Mouse (Mus musculus) megakaryocyte-erythroid progenitor cell, adult 5-6 weeks (primary cell): ENCODE results near the gene Olfr370. TPM values are rescaled to one million over a fixed set of nuclear protein-coding genes. Genes with fewer than 3 reads are reported as not detected.
A peak's percentile ranks its signal among the peaks of the same experiment; 100 is the strongest.
"Not testable (repeated sequence)": the region's sequence is repeated elsewhere in the genome, so short reads cannot be mapped to it uniquely, and the experiment has no call there.

Experiments
- ATAC-seq: replicated peaks from 2 replicates; pipeline ENCODE4 v1.8.0; 2016; ENCODE audit warnings: mild to moderate bottlenecking, inconsistent platforms; ENCODE audit not compliant: severe bottlenecking, poor library complexity, low FRiP score, low TSS enrichment
- total RNA-seq, 2 experiments: library from RNA; stranded (forward) in 1 of 2; stranded (reverse) in 1 of 2; fragments of 200-1000, 215-1000 nt in 1 of 2; fragments of >200 nt in 1 of 2; fragmentation: Nextera tagmentation in 1 of 2; gene quantifications; 2 replicates each; pipeline ENCODE4 v1.2.3; 2014 to 2017

Gene Olfr370
- total RNA-seq (2014; fragmentation: Nextera tagmentation) (not detected in 2 replicates), total RNA-seq (2017) (not detected in 2 replicates)

DNA sequence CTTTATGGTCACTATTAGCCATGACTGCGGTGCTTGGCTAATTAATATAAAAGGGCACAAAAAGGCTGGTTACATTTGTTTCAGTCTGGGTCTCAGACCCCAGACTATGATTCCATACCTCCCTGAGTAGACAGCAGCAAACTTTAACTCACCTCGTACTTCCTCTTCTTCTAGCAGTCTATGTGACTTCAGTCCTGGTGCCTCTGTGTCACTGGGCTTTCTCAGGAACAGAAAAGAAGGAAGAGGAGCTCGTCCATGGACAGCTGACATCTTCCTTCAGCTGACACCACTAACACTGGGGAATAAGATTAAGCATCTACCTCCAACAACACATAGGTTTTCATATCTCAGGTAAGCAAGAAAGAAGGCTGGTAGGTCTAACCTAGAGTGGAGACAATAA lies at the start of gene Olfr370:
Gene Olfr370 (plus strand): TSS at position 45 of the 400 bp plus-strand sequence.
- no peak for ATAC-seq

DNA sequence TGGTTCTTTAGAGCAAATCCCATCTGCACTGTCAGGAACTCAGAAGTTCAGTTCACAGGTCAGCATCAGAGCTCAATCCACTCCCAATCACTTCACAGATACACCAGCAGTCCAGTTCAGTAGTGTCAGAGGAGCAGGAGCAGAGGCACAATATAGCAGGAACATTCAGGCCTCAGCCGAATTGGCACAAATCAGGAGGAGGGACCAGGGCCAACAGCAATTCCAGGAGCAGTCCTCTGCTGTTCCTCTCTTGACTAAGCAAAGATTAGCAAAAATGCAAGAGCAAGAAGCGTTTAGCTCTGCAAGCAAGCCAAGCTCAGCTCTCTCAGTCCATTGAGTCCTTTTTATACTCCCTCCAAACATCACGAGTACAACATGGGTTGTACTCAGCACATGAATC lies 23.9 kb upstream of the Olfr370 start:
- no peak for ATAC-seq

DNA sequence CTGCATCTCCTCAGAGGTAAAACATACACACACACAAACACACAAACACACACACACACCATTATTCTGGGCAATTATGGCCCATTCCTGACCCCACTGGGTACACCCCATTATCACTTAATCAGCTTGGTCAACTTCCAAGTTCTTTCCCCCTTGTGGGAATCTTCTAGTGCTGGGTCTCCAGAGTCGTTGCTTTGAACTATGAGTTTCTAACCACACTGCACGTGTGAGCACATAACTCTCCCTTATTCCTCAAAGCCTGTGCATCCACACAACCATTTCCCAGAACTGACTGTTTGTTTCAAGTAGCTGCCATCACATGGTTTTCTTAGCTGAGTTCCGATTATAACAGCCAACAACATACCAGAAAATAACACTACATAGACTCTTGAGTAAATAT lies 15.1 kb upstream of the Olfr370 start:
- no peak for ATAC-seq

DNA sequence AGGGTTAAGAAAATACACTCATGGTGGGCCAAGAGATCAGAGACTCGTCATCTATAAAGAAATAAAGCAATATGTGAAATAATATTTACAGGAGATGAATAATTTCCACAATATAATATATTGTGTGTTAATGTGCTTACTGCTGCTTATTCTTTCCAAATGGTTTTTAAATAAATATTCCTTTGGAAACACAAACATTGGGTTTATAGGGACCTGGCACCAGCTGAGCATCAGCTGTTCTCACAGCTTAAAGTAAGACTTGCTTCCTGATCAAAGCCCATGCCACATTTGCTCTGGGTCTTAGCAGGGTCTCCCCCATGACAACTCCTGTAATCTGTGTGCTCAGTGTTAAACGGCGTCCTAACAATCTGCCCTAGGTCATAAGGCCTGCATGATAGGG lies 14.7 kb upstream of the Olfr370 start:
- not testable (repeated sequence) for ATAC-seq

DNA sequence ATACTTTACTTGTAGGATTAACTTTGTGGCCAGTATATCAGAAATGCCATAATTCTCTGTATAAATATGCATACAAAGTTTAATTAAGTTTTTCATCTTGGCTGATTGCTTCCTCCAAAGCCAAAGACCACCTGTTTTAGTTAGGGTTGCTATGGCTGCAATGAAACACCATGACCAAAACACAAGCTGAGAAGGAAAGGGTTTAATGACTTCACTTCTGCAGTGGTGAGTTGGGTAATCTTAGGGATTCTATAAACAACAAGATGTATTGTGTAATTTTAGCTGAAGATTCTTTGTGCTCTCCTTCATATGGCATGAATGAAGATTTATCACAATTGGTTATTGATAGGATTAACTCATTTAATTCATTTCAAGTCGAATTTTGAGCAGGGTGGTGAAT lies 14.3 kb upstream of the Olfr370 start:
- ATAC-seq, result no peak

DNA sequence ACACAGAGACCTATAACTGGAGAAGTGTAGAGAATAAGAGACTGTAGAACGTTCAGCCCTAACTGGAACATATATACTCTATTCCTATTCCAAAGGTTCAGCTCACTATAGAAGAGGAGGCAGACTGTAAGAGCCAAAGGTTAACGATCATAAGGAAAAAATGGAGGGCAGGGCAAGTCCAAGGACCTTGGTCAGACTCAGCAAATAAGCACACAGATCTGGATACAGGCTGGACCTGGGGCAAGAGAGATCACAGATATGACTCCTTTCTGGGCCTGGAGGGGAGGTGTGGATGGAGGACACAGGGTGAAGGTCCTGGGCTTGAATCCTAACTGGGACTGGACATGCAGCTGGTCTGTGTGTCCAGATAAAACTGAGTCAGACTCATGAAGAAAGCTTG lies 778 bp upstream of the Olfr370 start:
- ATAC-seq, result no peak

DNA sequence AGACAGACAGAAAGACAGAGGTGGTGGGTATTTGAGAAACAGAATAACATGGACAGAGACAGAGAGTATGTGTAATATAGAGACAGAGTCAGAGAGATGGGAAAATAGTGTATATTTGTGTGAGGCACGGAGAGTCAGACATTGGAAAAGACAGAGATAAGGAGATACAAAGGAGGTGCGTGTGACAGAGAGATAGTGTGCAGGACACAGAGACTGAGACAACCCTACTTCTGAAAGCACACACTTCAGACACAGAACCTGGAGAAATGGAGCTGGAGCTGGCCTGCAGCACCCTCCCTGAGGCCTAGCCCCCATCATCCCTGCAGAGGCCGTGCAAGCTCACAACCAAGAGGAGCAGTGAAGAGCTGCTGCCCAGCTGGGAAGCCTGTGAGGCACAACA lies 27.1 kb downstream of the Olfr370 start:
- ATAC-seq, result peak; percentile 25

DNA sequence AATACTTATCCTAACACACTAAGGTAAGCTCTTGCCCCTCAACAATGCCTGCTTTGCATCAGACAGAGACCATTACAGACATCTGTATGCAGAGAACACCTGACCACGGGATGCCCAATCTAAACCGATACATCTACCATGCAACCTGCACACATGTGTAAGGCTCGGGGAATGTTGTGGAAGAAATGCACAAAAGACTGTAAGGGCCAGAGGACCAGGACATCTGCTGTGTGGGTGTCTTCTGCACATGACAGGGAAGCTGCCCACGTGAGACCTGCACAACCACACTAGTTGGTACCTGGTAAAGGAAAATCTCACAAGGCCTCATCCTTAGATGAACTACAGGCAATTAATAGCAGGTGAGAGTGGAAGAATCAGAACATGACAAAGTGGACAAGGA lies 27.7 kb downstream of the Olfr370 start:
- no peak for ATAC-seq

DNA sequence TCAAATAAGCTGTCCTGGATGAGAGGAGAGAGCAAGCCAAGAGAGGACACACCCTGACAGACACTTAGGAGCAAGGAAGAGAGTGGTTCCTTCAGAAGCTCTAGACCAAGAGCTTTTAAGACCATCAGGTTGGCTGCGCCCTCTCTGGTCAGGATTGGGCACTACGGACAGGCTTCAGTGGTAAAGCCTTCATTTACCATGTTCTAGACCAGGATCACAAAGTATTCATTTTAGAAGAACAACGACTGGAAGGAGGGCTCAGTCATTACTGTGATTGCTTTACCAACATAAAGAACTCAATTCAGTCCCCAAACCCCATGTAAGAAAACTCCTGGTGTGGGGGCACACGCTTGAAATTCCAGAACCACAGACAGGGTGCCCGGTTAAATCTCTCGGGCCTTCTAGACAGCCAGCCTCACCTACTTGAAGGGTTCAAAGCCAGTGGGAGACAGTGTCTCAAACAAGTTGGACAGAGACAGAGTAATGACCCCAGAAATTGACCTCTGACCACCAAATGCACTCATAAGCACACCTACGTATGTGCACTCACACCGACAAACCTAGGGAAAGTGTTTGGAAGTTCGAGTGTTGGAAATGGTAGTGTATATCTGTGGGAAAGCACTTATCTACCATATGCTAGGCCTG lies 30.3 kb downstream of the Olfr370 start:
- peak; percentile 60 for ATAC-seq

DNA sequence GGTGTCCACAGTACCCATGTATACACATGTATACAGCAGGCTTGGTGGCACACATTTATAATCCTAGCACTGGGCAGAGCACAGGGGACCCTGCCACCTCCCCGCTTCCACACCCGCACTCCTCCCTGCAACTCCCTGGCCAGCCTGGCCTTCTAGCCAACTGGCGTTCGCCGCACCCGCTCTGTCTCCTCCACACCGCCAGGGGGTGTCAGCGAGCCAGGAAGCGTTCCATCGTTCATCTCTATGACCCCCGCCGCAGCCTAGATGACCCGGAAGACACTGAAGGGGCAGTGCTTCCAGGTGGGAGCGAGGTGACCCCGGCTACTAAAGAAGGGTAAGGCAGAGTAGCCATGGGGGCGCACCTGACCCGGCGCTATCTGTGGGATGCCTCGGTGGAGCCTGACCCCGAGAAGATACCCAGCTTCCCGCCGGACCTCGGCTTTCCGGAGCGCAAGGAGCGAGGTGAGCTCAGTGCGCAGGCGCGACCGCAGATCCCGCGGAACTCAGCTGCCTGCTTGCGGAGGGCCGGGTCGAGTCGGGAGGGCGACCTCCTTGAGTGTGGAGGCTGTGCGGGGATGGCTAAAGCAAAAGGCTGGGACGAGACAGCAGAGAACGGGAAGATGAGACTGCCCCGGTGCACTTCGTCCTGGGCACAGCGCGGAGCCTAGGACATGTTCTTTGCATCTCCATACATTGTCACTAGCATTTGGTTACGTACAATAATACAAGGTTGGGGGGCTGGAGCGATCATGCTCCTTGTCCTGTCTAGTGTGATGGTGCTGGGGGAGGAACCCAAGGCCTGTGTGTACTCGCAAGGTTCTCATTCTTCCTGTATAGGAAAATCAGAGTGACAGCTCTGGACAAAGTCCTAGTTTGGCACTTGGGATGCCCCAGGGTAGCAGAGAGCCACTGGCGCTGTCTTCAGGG lies 31.2 kb downstream of the Olfr370 start, which contains the start of gene Ndufb7:
Gene Ndufb7 (plus strand): TSS at position 203 of the 927 bp plus-strand sequence.
- ATAC-seq, result peak; percentile 72

DNA sequence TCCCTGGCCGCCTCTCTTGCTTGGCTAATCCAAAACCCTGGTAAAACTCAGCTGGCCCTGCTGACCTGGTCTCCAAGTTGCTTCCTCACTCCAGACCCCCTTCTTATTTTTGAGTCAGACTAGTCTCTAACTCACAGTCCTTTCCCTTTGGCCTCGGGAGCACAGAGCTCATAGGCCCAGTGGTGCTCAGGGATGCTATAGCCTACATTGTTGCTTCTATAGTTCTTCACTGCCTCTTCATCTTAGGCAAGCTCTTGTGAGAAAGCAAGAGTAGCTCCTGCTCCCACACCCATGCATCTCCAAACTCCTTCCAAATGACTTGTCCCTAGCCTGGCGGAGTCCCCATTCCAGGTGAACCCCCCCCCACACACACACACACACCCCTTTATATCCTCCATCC lies 32.1 kb downstream of the Olfr370 start:
- ATAC-seq, result no peak

DNA sequence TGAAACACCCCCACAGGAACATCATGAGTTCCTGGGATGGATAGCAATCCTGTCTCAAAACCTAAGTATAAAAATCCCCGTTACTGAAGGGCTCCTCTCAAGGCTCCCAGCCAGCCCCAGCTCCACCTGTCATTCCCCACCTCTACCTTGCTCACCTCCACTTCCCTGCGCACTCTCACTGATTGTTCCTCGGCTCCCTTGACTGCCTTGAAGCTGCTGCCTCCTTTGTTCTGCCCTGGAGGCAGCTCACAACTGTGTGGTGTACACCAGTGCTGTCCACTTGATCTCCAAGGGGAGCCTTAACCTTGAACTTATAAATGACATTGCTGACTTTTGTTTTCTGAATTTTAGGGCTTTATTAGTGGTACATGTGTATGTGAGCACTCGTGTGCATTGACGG lies 32.5 kb downstream of the Olfr370 start:
- ATAC-seq, result no peak

DNA sequence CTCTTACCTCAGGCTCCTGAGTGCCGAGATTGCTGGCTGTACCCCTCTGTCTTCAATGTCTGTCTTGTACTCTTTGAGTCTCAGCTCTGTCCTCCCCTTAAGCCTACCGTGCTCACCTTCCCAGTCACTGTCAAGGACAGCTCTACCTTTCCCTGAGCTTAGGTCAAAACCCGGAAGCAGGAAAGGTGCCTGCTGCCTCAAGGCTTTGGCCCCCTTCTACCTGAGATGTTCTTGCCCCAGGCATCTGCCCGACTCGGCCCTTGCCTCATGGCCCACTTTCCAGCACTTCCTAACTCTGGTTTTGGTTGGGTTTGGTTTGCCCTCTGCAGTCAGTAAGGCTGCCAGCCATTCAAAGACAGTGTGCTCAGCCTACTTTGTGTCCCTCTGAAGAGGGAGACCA lies 33.2 kb downstream of the Olfr370 start:
- no peak for ATAC-seq

DNA sequence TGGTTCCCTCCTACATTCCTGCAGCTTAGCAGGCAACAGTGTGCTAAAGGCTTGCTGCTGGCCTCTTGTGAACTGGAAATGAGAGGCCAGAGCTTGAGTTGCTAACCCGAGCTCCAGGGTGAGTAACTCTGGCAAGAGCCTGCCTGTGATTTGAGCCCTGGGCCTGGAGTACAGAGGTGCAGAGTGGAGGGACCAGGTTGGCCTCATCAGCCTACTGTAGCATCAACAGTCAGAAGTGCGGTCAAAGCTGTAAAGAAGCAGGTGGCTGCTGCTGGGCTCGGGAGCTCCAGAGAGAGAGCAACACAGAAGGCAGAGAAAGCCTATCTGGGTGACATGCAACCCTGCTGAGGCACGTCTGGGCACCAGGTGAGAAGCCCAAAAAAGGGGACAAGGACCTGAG lies 33.6 kb downstream of the Olfr370 start:
- no peak for ATAC-seq

DNA sequence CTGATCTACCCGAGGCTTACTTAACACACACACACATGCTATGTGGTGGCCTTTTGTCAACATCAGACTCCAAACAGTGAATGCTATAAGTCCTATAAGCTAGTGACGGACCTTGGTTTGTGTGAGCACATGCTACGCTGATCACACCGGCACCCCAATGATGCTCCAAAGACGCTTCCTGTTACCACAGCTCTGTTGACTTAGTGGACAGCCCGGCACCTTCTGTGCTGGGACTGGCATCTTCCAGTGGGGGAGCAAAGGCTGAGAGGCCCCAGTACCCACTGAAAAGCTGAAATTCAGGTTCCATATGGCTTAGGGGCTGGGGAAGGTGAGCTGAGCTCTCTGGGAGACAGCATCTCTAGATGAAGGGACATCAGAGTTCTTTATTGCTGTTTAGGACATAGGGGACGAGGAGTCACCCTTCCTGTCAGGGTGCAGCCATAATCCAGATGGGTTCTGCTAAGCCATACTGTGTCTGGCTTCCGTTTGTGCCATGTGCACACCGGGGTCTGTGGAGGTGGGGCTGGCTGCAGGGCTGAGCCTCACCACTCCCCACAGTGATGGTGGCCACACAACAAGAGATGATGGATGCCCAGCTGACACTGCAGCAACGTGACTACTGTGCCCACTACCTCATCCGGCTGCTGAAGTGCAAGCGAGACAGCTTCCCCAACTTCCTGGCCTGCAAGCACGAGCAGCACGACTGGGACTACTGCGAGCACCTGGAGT lies 34.9 kb downstream of the Olfr370 start:
- ATAC-seq, result no peak

DNA sequence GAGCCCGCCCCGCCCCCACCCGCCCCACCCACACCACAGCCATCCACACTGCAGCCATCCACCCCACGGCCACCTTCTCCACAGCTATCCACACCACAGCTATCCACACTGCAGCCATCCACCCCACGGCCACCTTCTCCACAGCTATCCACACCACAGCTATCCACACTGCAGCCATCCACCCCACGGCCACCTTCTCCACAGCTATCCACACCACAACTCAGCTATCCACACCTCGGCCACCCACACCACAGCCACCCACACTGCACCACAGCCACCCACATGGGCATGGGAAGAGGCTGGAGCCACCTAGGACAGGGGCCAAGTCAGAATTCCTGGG lies 35.4 kb downstream of the Olfr370 start:
- not testable (repeated sequence) for ATAC-seq

DNA sequence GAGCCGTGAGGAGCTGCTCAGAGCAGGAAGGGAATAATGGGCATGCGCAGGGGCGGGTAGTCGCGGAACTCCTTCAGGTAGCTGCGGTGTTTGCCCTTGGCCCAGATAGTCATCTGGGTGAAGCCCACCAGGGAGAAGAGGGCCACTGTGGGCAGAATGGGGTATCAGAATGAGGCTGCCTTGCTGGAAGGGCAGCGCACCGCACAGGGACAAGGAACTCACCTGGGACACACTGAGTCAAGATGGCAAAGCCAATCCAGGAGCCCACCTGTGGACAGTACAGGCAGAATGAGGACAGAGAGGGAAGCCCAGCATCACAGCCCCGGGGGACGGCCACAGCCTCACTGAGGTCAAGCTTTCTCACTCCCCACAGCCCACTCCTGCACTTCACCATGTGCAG lies 36.2 kb downstream of the Olfr370 start:
- no peak for ATAC-seq

DNA sequence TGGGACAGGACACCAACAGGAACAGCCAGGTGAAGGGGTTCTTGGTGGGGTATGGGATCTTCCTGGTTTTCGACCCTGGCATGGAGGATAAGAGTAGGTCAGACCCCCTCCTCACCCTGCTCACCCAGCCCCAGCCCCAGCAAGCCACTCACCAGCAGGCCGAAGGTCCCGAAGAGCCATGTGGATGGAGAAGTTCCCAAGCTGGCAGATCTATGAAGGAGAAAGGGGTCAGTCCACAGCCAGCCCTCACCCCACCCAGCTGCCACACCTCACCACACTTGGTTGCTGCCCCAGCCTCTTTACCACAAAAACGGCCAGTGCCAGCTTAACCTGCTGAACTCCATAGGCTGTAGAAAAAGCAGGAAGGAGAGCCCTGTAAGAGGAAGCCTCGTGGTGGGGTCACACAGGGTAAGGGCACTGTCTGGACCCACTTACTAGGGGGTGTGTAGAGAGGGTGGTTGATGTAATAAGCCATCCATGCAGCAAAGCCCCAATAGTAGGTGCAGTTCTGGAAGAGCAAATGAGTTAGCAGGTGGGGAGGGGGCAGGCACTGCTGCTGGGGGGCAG lies 36.7 kb downstream of the Olfr370 start:
- ATAC-seq, result no peak

DNA sequence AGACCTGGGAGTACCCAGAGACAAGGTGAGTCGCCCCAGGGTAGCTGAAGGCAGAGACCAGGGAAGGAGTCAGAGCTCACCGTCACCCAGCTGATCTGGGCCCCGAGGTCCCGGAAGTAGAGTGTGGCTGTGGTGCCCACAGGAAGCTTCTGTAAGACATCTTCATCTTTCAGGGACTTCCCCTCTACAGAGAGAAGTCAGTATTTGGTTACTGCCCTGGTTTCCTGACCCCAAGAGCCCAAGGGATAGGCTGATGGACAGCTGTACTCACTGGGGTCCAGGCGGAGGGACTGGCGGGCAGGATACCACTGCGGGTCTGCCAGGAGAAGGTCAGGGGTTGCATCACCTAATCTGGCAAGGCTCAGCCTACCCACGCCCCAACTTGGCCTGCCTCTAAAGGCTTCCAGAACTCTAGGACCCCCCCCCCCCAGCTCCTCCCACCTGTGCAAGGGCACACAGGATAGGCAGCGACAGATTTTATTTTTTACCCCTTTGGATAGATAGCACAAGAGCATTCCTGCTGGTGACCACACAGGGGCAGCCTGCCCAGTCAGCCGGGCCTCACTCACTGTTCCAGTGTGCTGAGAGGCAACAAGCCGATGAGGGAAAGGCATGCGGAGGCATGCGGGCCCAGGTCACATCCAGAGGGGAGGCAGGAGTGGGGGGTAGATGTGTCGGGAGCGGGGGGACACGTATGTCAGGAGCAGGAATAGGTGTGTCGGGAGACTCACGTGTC lies 37.7 kb downstream of the Olfr370 start:
- ATAC-seq, result no peak
